Mouse (Mus musculus) neural tube, embryonic 15.5 days (tissue): ENCODE measurements around the gene Dcps. TPM values are rescaled to one million over a fixed set of nuclear protein-coding genes. Genes with fewer than 3 reads are reported as not detected.

Experiments used
- ATAC-seq: fragments of 200-750 bp; cut with Nextera tagmentation; 2 replicates; pipeline ENCODE4 v1.8.0; 2017; ENCODE audit warnings: mild to moderate bottlenecking, moderate TSS enrichment, moderate library complexity; ENCODE audit not compliant: low FRiP score
- H3K27ac ChIP-seq: fragments of 300-500 bp; sonication (generic); replicated peaks from 2 replicates; pipeline ENCODE4 v1.5.1; 2015; ENCODE audit warnings: mild to moderate bottlenecking, inconsistent platforms
- H3K27me3 ChIP-seq: fragments of 300-500 bp; sonication (generic); replicated peaks from 2 replicates; pipeline ENCODE4 v1.6.1; 2015; ENCODE audit warnings: inconsistent platforms
- H3K36me3 ChIP-seq: fragments of 300-500 bp; sonication (generic); 2 replicates; pipeline ENCODE4 v1.6.1; 2015; ENCODE audit warnings: inconsistent platforms
- H3K4me1 ChIP-seq: fragments of 300-500 bp; sonication (generic); 2 replicates; pipeline ENCODE4 v1.6.1; 2015; ENCODE audit warnings: inconsistent platforms
- H3K4me2 ChIP-seq: fragments of 300-500 bp; sonication (generic); 2 replicates; pipeline ENCODE4 v1.6.1; 2015; ENCODE audit warnings: inconsistent platforms, mild to moderate bottlenecking, moderate library complexity
- H3K4me3 ChIP-seq: fragments of 300-500 bp; sonication (generic); replicated peaks from 2 replicates; pipeline ENCODE4 v1.5.1; 2015; ENCODE audit warnings: mild to moderate bottlenecking, inconsistent platforms
- H3K9ac ChIP-seq: fragments of 300-500 bp; sonication (generic); replicated peaks from 2 replicates; pipeline ENCODE4 v1.6.1; 2015; ENCODE audit warnings: mild to moderate bottlenecking, inconsistent platforms
- H3K9me3 ChIP-seq: fragments of 300-500 bp; sonication (generic); replicated peaks from 2 replicates; pipeline ENCODE4 v1.6.1; 2016; ENCODE audit warnings: inconsistent platforms
- WGBS: fragments of 180-500 bp; shearing (Covaris S2); methylation state at CpG from one replicate; pipeline ENCODE4 v1.1.7; 2015; ENCODE audit warnings: mixed read lengths; 5-methylcytosine and 5-hydroxymethylcytosine counted together
- polyA plus RNA-seq: library from polyadenylated mRNA; unstranded; fragments of >200 nt; fragmentation: Nextera tagmentation; extraction: Ambion mirVana; gene quantifications from 2 replicates; pipeline ENCODE4 v1.2.1, GENCODE M21; 2015

Dcps gene
- polyA plus RNA-seq, 1 experiment from 2014 or later: 69.1 TPM

DNA sequence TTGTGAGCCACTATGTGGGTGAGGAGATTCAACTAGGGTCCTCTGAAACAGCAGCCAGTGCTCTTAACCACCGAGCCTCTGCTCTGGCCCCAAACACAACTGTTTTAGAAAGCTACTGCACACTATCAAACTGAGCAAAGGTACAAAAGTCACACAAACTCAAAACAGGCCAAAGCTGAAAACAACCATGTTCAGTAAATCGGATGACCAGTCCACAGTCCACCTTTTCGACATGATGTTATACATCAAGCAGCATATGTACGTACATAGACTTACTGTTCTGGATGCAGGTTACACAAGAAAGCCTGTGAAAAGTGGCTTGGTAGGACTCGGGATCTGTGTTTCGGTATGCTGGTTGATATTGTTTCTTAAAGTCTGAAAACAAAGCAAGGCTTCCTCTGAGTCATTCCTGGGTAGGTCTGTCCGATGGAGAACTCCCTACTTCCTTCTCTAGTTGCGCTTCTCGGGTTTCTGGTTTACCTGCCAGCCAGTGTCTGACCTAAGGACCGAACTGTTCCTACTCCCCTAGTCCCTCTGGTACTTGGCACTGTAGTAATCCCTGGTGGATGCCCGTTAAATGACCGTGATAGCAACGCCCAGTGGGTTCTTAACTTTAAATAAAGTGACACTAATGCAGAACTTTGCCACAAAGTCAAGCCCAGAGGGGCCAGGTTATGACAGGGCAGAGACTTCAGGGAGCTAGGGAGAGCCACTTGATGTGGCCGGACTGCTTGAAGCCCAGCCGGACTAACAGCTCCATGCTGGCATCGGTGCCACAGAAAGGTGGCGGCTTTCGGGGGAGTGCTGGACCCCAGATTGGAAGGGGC is 23.3 kb upstream of the Dcps start:
- WGBS: 28% methylated on average over 18 of the region's 18 CpGs
- Histone ChIP-seq H3K9ac (peak overlapping the region; percentile 65), H3K4me3 (peak overlapping the region; percentile 57), H3K27ac (peak overlapping the region; percentile 45; the same call in 1 of the 2 replicates), H3K36me3 (0 out of 2 replicates have a peak, but pooled peaks cover 3% of the 10 kb centered on the region), H3K9me3 (no peaks in the 10 kb centered on the region), H3K4me1 (peaks cover 16% of the 10 kb centered on the region), H3K27me3 (no peaks in the 10 kb centered on the region), H3K4me2 (peak overlapping the region; percentile 88)
- ATAC-seq: peak; percentile 62

DNA sequence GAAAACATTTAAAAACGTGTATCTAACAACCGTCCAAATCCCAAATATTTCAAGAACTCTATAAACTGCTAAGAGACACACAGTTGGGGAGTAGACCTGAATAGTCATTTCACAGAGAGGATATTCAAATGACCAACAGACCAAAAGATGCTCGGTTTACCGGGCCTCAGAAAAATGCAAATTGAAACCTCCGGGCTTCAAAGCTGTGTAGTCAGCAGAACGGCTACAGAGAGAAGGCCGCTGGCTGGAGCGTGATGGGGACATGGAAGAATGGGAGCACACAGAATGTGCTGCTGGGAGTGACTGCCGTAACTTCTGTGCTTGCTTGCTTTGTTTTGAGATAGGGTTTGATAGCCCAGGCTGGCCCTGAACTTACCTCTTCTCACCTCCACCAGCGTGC is 22.5 kb upstream of the Dcps start:
- Histone ChIP-seq H3K4me1 (peaks cover 16% of the 10 kb centered on the region), H3K36me3 (no peaks in the 10 kb centered on the region), H3K27ac (no peak overlapping the region), H3K4me3 (no peak overlapping the region), H3K4me2 (no peak overlapping the region), H3K9me3 (no peaks in the 10 kb centered on the region), H3K9ac (no peak overlapping the region), H3K27me3 (no peaks in the 10 kb centered on the region)
- ATAC-seq: no peak
- WGBS: 70% methylated on average over 10 of the region's 10 CpGs

DNA sequence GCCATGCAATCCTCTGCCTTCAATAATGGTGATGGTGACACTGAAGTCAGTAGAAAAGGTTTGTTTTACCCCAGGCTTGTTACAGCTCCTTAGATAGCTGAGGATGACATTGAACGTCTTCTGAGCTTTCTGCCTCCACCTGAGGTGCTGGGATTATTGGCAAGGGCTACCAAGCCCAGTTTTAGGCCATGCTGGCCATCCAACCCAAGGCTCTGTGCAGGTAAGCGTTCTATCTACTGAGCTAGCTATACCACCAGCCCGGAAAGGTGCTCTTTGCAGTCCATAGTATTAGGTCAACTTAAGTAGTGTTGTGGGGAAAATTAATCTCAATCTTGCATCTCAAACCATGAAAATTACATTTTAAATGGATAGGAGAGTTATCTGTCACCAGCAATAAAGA is 21.8 kb upstream of the Dcps start:
- ATAC-seq: no peak
- peaks cover 16% of the 10 kb centered on the region for H3K4me1 ChIP-seq
- no peak overlapping the region for H3K4me2 ChIP-seq
- H3K9ac ChIP-seq: no peak overlapping the region
- H3K9me3 ChIP-seq: no peaks in the 10 kb centered on the region
- 97% methylated on average over 3 of the region's 3 CpGs for WGBS
- no peak overlapping the region for H3K27ac ChIP-seq
- H3K4me3 ChIP-seq: no peak overlapping the region
- H3K27me3 ChIP-seq: no peaks in the 10 kb centered on the region
- H3K36me3 ChIP-seq: no peaks in the 10 kb centered on the region

DNA sequence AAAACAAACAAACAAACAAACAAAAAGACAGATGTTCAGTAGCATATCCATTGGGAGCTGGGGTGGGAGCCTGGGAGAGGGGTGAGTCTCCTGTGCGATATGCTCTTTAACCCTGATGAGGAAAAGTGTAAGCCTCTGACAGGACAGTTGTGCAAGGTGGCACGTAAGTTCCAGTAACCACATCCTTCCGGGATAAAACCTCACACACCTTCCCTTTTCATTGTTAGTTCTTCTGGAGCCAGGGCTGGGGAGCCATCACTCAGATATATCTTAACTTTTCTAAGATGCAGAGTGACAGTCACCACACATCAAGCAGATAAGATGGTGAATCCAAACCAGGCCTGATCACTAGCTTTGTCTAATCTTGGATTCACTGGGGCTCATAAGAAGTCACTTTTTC is 18.2 kb upstream of the Dcps start:
- WGBS: 96% methylated on average over 3 of the region's 3 CpGs
- Histone ChIP-seq H3K27me3 (no peaks in the 10 kb centered on the region), H3K9me3 (no peaks in the 10 kb centered on the region), H3K4me3 (no peak overlapping the region), H3K36me3 (no peaks in the 10 kb centered on the region), H3K4me1 (peaks cover under 1% of the 10 kb centered on the region; the same call in 1 of the 2 replicates), H3K9ac (no peak overlapping the region), H3K27ac (no peak overlapping the region), H3K4me2 (no peak overlapping the region)
- no peak for ATAC-seq

DNA sequence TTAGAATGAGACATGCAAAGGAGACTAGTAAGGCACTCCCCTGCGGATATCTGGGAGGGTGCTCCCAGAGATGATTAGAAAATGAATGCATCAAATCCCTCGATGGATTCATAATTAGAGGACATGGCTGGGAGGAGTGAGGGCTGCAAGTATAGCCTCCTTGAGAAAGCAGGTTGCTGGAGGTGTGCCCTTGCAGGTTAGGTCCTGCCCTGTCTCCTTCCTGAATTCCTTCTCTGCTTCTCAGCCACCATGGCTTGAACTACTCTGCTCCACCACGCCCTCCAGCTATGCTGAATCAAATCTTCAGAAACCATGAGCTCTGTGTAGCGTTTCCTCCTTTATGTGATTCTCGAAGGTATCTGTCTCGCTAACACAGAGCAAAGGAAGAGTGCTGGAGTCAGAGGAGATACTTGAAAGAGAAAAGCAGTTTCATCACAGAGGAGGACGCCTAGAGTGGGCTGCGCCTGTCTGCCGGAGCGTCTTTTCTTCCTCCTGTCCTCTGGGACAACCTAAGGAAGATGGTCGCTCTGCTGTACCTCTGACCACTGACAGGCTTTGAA is 17.2 kb upstream of the Dcps start:
- Histone ChIP-seq H3K9me3 (no peaks in the 10 kb centered on the region), H3K9ac (no peak overlapping the region), H3K27ac (no peak overlapping the region), H3K4me1 (peaks cover 6% of the 10 kb centered on the region; the same call in 1 of the 2 replicates), H3K27me3 (no peaks in the 10 kb centered on the region), H3K36me3 (no peaks in the 10 kb centered on the region), H3K4me3 (no peak overlapping the region), H3K4me2 (no peak overlapping the region)
- no peak for ATAC-seq
- 84% methylated on average over 11 of the region's 11 CpGs for WGBS

DNA sequence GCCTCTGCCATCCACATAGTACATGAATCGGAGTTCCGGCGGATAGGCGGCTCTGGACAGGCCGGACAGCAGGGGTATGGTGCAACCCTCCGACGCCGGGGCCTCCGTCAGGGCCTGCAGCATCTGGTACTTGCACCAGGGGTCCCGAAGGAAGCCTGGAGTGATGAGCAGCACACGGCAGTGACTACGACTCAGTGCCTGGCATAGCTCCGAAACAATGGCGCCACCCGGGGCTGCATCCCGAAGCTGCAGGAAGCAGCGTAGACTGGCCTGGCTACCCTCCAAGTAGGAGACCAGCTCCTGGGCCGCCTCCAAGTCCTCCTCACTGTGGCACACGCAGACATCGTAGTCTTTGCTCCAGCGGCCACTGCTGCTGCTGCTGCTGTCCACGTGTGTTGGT is 12.8 kb upstream of the Dcps start:
- Histone ChIP-seq H3K9me3 (no peaks in the 10 kb centered on the region), H3K4me2 (0 out of 2 replicates have a peak overlapping the region, but pooled peaks have one; percentile 15), H3K9ac (no peak overlapping the region), H3K27me3 (no peaks in the 10 kb centered on the region), H3K4me1 (peaks cover 6% of the 10 kb centered on the region; the same call in 1 of the 2 replicates), H3K36me3 (no peaks in the 10 kb centered on the region), H3K4me3 (no peak overlapping the region), H3K27ac (no peak overlapping the region)
- 68% methylated on average over 22 of the region's 22 CpGs for WGBS
- peak; percentile 46 for ATAC-seq

DNA sequence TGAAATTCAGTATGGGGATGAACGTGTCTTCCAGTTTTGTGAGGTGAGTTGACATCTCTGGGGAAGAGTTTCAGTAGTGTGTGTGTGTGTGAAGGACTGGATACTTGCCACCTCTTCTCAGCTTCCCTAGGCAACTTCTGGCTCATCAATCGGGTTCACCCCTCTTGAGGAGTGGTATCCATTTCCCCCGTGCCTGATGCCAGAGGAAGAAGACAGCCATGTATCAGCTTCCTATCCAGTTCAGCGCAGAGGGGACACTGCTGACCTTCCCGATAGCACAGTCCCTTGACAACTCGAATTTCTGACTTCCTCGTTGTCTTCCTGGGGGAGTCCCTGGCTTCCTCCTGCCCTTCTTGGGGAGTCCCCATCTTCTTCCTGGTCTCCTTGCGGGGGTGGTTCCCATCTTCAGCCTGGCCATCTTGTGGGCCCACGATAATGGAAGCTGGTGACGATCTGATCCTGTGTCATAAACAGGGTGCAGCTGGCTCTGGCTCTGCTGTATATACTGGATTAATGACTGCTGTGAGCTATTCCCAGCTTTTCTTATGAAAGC is 11.6 kb upstream of the Dcps start:
- no peaks in the 10 kb centered on the region for H3K27me3 ChIP-seq
- ATAC-seq: no peak
- H3K9me3 ChIP-seq: no peaks in the 10 kb centered on the region
- peaks cover 6% of the 10 kb centered on the region; the same call in 1 of the 2 replicates for H3K4me1 ChIP-seq
- H3K27ac ChIP-seq: no peak overlapping the region
- WGBS: 90% methylated on average over 10 of the region's 10 CpGs
- no peaks in the 10 kb centered on the region for H3K36me3 ChIP-seq
- H3K9ac ChIP-seq: no peak overlapping the region
- H3K4me3 ChIP-seq: no peak overlapping the region
- H3K4me2 ChIP-seq: no peak overlapping the region

DNA sequence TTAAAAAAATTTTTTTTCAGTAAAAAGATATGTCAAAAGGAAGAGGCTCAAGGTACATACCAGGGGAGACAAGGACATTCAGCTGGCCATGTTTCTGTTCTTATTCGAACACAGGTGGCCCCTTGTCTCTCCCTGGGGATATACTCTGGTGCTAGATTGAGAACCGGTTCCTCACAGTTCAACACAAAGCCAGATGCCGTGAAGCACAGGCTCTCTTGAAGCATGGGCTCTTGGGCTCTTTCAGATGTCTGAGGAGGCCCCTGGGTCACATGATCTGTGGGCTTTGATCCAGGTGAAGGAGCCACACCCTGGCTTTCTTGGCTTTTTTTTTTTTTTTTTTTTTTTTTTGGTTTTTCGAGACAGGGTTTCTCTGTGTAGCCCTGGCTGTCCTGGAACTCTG is 10.6 kb upstream of the Dcps start:
- H3K9ac ChIP-seq: no peak overlapping the region
- H3K36me3 ChIP-seq: no peaks in the 10 kb centered on the region
- 81% methylated on average over 3 of the region's 4 CpGs for WGBS
- no peaks in the 10 kb centered on the region for H3K27me3 ChIP-seq
- no peak overlapping the region for H3K4me2 ChIP-seq
- no peak for ATAC-seq
- no peak overlapping the region for H3K27ac ChIP-seq
- H3K9me3 ChIP-seq: no peaks in the 10 kb centered on the region
- H3K4me1 ChIP-seq: peaks cover 6% of the 10 kb centered on the region; the same call in 1 of the 2 replicates
- no peak overlapping the region for H3K4me3 ChIP-seq

DNA sequence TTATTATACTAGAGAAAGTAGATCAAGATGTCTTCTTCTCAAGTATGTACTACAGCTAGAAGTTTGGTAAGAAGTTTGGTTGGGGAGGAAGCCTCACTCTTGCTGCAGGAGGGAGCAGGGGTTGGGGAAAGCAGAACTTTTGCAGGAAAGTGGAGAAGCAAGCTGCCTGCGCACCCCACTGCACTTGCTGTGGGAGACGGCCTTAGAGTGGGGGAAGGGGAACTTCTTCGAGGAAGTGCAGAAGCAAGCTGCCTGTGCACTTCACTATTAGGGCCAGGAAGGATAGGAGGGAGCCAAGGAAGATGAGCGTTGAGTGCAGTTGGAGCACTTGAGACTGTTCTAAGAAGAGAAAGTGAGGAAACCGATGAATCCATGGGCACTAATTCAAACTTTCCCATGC is 7.5 kb upstream of the Dcps start:
- H3K9me3 ChIP-seq: no peaks in the 10 kb centered on the region
- no peaks in the 10 kb centered on the region for H3K36me3 ChIP-seq
- H3K9ac ChIP-seq: no peak overlapping the region
- H3K4me1 ChIP-seq: no peaks in the 10 kb centered on the region
- WGBS: 71% methylated on average over 5 of the region's 5 CpGs
- H3K4me3 ChIP-seq: no peak overlapping the region
- H3K27ac ChIP-seq: no peak overlapping the region
- H3K27me3 ChIP-seq: no peaks in the 10 kb centered on the region
- no peak for ATAC-seq
- H3K4me2 ChIP-seq: no peak overlapping the region

DNA sequence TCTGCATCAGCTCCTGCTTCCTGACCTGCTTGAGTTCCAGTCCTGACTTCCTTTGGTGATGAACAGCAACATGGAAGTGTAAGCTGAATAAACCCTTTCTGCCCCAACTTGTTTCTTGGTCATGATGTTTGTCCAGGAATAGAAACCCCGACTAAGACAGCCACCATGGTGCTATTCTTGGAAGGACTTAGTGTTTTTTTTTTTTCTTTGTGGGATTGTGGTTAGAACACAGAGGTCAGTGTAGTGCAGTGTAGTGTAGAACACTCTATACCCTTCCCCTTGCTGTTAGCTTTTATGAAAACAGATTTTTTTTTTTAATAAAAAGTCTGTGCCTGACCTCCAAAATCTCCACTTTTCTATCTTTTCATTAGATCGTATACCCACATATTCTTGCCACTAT is 7.0 kb upstream of the Dcps start:
- no peaks in the 10 kb centered on the region for H3K9me3 ChIP-seq
- H3K4me1 ChIP-seq: no peaks in the 10 kb centered on the region
- no peak overlapping the region for H3K27ac ChIP-seq
- no peak overlapping the region for H3K4me2 ChIP-seq
- no peak overlapping the region for H3K4me3 ChIP-seq
- H3K36me3 ChIP-seq: no peaks in the 10 kb centered on the region
- no peak for ATAC-seq
- H3K27me3 ChIP-seq: no peaks in the 10 kb centered on the region
- WGBS: 89% methylated on average over 2 of the region's 2 CpGs
- H3K9ac ChIP-seq: no peak overlapping the region

DNA sequence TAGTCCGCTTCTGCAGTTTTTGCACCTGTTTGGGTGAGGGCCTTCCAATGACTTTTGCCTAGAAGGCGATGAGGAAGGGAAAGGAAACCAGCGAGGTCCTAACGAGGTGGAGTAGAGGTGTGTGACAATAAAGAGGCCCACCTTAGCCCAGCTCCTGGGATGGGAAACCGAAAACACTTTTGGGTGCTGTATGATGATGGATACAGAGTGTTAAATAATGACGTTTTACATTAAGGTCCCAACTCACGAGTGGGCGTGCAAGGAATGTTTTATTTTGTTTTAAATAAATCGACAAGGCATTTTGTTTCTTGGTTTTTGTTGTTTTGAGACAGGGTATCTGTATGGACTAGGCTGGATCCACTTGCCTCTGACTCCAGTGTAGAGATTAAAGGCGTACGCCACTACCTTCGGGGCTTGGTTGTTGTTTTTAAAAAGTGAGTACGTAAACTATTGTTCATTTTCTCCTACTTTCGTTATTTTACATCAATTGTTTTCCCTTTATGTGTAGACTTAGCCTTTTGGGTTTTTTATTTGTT is 331 bp upstream of the Dcps start:
- Histone ChIP-seq H3K4me2 (peak overlapping the region; percentile 72), H3K36me3 (no peaks in the 10 kb centered on the region), H3K27ac (peak overlapping the region; percentile 95), H3K4me1 (peaks cover 14% of the 10 kb centered on the region), H3K27me3 (no peaks in the 10 kb centered on the region), H3K9me3 (no peaks in the 10 kb centered on the region), H3K9ac (peak overlapping the region; percentile 47), H3K4me3 (peak overlapping the region; percentile 74)
- 50% methylated on average over 14 of the region's 14 CpGs for WGBS
- ATAC-seq: peak; percentile 40

DNA sequence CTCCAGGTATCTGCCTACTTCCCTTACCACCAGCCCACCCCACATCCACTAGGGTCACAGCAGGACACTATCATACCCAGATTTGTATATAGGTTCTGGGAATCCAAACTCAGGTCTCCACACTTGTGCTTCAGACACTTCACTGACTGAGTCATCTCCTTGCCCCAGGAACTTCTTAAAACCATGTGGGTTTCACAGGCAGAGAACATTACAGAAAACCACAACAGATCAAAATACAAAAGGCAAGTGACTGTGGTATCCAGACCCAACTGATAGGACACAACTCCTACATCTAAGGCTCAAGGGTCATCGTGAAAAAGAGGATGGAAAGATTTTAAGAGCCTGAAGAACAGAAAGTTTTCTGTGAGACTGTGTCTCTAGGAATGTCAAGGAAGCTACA is 2.5 kb downstream of the Dcps start:
- Histone ChIP-seq H3K9me3 (no peaks in the 10 kb centered on the region), H3K27me3 (no peaks in the 10 kb centered on the region), H3K27ac (no peak overlapping the region), H3K4me3 (no peak overlapping the region), H3K36me3 (peaks cover 10% of the 10 kb centered on the region), H3K9ac (no peak overlapping the region), H3K4me1 (peaks cover 14% of the 10 kb centered on the region), H3K4me2 (no peak overlapping the region)
- 87% methylated on average over 1 of the region's 1 CpGs for WGBS
- no peak for ATAC-seq
